Mouse (Mus musculus) adrenal gland, adult 2 months (tissue): Measurements from ENCODE around the gene Plac9a. TPM values are rescaled to one million over a fixed set of nuclear protein-coding genes. Genes with fewer than 3 reads are reported as not detected.
"Not testable (repeated sequence)": the region's sequence is repeated elsewhere in the genome, so short reads cannot be mapped to it uniquely, and the experiment has no call there.

Experiments
- DNase-seq: peaks from one replicate; pipeline ENCODE4 v3.0.0; 2021
- long read RNA-seq: library from polyadenylated mRNA; stranded (forward); transcript quantifications from one replicate; pipeline ENCODE4 v2.0.0, GENCODE M21; 2021
- polyA plus RNA-seq: library from polyadenylated mRNA; depleted of rRNA; stranded (reverse); fragments of >200 nt; gene quantifications from 2 replicates; pipeline ENCODE4 v1.2.3, GENCODE M21; 2012; rRNA removed
- total RNA-seq, 2 experiments: library from RNA; stranded (reverse); gene quantifications; 2 replicates each; pipeline ENCODE4 v1.2.3; 2021

The Plac9a gene
- total RNA-seq (1 to 10 TPM; 2.8 to 3.1 TPM), polyA plus RNA-seq (0.44 and 0.74 TPM in 2 replicates)
- long read RNA-seq, transcript Plac9a-201 (4 exons, 1,555 nt) = major isoform, 22 of 25 reads
- long read RNA-seq, partial matches to known transcripts = 1 of 25 reads
- long read RNA-seq, other reads (novel, unspliced or antisense) = 2 of 25 reads

DNA sequence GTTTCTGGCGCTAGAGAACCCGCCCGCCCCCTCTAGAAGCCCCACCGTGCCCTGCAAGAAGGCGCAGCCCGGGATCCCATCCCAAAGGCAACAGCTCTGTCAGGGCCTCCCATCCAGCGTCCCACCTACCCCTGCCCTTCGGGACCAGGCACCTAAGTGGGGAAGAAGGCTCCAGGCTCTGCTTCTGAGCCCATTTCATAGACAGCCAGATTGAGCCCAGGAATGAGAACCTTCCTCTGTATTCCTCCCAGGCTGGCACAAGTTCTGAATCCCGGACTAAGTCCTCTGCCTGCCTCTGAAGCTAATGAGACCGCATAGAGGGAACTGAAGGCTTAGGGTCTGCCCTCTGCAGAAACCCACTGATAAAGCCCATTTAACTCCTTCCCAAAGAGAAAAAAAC lies at the start of gene Plac9a:
Gene Plac9a, minus strand, starts transcription at position 101 of the 400 bp plus-strand sequence.
- not testable (repeated sequence) for DNase-seq

- not testable (repeated sequence) for DNase-seq
Observed at GRCm38 (mm10) chr14:25938004-25938403, 35.1 kb upstream of the Plac9a start, which contains the start of gene Cphx1. Gene Cphx1, plus strand, starts transcription at chr14:25938304.

DNA sequence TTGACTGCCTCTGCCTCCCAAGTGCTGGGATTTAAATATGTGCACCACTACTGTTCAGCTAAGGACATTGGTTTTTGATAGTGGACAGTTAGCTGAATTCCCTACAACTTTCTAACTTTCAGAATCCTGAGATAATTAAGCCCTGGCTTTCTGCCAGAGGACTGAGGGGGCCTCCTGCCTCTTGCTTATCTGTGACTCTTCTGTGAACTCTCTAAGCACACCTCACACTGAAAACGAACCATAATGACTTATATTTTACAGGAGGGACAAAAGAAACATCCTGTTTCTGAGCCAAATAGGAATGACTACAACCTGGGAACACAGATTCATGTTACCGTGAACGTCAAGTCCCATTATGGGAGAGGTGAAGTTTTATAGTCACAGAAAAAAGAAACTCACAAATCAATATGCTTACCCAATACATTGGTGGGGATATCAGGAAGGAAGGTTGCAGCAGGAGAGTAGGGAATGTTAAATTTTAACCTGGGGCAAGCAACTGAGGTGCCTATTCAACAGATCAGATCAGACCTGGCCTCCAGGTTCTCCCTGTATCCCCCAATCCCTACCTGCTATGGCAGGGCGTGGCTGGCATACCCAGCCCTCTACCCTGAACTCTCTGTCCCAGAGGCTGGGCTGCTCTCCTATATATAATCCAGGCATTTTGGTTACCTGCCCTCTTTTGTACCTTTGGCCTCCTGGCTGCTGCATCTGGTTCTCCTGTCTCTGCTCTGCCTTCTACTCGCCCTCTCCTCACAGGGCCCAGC lies 34.1 kb upstream of the Plac9a start:
- DNase-seq = not testable (repeated sequence)

DNA sequence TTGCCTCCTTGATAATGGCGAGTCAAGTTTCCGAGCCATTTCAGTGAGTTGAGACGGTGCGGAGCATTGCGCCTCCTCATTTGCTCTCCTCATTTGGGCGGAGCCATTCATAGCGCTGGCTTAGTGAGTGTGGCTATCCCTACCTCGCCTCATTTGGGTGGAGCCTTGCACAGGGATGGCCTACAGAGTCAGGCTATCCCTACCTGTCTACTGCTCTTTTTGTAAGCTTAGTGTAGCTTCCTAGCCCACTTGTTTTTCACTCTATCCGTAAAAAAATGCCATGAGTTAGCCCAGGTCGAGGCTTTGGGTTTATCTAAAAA lies 24.6 kb upstream of the Plac9a start, which contains the start of gene Tmem254a:
Gene Tmem254a, minus strand, starts transcription at position 111 of the 320 bp plus-strand sequence.
- not testable (repeated sequence) for DNase-seq

- DNase-seq = not testable (repeated sequence)
Observed at GRCm38 (mm10) chr14:25926814-25927561, 24.1 kb upstream of the Plac9a start.

- not testable (repeated sequence) for DNase-seq
Observed at GRCm38 (mm10) chr14:25918427-25919170, 15.7 kb upstream of the Plac9a start.

- DNase-seq = not testable (repeated sequence)
Observed at GRCm38 (mm10) chr14:25908976-25909375, 6.1 kb upstream of the Plac9a start.

- DNase-seq = not testable (repeated sequence)
Observed at GRCm38 (mm10) chr14:25907272-25907671, 4.4 kb upstream of the Plac9a start.

DNA sequence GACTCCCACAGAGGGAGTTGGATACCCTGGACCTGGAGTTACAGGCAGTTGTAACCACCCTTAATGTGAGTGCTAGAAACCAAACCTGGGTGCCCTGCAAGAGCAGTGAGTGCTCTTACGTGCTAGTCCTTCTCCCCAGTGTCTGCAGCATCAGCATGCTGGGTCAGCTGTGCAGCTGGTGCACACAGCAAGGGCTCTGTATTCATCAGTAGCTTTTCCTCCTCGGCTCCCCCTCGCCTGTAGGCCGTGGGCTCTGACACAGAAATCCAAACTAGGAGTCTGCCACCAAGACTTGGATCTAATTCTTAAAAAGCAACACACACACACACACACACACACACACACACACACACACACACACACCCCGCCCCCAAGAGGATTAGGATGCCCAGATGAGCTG lies 2.3 kb upstream of the Plac9a start:
- DNase-seq = not testable (repeated sequence)

DNA sequence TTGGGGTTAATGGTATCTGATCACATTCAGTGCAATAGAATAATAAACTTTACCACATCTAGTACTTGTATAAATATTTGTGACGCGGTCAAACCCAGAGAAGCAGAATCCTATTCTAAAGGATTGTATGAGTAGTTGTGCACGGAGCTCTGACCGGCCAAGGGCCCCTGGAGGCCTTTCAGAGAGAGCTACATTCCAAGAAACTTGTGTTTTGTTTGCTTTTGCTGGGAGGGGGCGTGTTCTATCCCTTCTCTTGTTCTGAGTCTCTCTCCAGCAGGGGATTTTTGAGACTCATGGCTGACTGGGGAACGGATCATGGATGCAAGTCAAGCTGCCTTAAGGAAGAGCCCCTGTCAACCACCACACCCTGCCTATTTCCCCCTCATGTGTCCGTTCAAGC lies 7.2 kb downstream of the Plac9a start:
- DNase-seq = not testable (repeated sequence)

GRCm38 (mm10) chr14:25894566-25894965 lies 8.3 kb downstream of the Plac9a start:
- not testable (repeated sequence) for DNase-seq

DNA sequence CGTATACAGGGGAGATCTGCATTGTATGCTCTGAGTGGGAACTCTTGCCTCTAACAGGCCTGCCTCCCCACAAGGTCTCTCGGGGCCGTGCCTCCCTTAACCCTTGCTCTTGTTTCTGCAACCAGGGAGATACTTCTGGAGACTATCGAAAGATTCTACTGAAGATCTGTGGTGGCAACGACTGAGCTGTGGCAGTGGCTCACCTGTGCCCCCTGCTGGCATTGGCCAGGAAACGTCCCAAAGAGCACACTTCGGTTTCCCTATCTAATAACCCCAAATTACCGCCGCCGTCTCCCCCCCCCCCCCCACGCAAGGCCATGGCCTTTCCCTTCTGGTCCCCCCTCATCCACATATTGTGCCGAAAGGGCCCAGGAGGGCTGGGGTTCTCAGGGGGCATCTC lies 17.0 kb downstream of the Plac9a start:
- not testable (repeated sequence) for DNase-seq

GRCm38 (mm10) chr14:25881769-25882168 lies 21.1 kb downstream of the Plac9a start:
- not testable (repeated sequence) for DNase-seq

- not testable (repeated sequence) for DNase-seq
Observed at GRCm38 (mm10) chr14:25876640-25877039, 26.3 kb downstream of the Plac9a start.

DNA sequence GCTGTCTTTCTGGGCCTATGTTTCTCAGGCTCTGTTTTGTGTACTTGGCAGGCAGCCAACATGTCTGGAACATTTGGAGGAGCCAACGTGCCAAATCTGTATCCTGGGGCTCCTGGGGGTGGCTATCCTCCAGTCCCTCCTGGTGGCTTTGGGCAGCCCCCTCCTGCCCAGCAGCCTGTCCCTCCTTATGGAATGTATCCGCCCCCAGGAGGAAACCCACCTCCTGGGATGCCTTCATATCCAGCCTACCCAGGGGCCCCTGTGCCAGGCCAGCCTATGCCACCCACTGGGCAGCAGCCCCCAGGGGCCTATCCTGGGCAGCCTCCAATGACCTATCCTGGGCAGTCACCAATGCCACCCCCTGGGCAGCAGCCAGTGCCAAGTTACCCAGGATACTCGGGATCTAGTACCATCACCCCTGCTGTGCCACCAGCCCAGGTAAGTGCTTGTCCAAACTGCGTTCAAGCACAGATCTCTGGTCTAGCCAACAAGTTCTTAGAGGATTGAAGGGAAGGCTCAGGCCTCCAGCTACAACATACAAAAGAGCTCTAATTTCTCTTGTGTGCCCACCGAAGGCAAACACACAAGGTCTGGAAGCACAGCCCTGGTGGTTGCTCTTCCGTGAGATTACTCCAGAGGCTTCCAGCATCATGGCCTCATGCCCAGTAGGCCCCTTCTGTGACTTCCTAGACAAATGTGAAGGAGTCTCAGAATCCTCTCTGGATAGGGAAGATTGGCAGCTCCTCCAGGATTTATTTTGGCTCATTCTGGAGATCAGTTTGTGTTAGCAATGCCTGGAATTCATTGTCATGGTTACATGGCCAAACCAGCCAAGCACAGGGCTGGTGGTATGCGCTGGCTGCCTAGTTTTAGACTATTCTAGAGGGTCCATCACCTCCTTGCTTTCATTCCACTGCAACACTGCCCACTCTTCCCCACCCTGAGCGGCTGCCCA lies 30.2 kb downstream of the Plac9a start:
- no peak for DNase-seq

- DNase-seq = peak; percentile 53
Observed at GRCm38 (mm10) chr14:25869135-25869878, 33.6 kb downstream of the Plac9a start.

DNA sequence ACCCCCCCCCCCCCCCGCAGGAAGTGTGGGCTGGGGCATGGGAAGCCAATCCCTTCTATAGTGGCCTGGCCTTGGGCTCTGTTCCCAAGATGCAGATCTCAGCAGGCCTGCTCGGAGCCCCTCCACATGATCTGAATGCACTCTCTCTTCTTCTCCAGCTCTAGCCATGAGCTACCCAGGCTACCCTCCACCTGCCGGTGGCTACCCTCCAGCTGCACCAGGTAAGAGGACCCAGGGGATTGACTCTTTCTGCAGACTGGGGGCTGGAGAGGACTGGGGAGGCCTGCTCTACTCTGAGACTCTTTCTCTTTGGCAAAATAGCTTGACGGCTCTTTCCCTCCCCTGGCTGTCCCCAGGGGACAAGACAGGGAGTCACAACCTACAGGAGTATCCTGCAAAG lies 34.2 kb downstream of the Plac9a start:
- no peak for DNase-seq

DNA sequence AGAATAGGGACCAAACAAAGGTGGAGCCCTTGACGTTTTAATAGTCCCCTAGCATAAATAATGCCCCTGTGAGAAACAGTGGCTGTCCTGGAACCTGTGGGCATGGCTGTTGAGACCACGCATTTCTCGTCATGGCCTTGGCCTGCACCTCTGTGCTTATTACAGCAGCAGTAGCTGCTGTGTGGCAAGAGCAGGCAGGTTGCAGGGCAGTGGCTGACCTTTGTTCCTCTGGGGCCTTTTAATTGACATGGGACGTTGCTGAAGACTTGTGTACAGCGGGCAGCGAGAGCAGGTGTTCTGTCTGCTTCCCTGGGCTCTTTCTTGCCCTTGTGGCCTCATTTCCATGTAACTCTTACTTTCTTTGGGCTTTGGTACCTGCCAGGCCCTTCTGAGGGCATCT lies 35.1 kb downstream of the Plac9a start:
- DNase-seq = no peak

- peak; percentile 69 for DNase-seq
Observed at GRCm38 (mm10) chr14:25866832-25867231, 36.1 kb downstream of the Plac9a start.

DNA sequence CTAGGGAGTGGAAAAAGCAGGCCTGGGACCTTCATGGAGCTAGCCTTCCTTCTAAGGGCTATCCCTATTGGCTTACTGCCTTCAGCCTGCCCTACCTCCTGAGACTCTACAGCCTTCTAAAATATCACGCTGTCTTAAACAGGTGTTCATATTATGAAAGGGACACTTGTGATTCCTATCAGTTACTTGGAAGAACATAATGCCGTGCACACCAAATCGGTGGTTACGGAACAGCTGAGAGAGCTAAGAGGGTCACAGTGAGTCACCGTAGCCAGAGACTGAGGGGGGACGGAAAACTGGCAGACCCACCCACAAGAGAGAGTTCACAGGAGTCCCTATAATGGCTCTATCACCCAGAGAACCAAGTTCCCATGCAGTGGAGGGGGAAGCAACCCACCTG lies 36.5 kb downstream of the Plac9a start:
- DNase-seq = no peak
